Mouse (Mus musculus) kidney, embryonic 16.5 days (tissue): ENCODE data around the gene Becn1. TPM values are rescaled to one million over a fixed set of nuclear protein-coding genes. Genes with fewer than 3 reads are reported as not detected.
"Not testable (repeated sequence)": the region's sequence is repeated elsewhere in the genome, so short reads cannot be mapped to it uniquely, and the experiment has no call there.

Experiments used
- ATAC-seq: fragments of 200-750 bp; cut with Nextera tagmentation; 2 replicates; pipeline ENCODE4 v1.8.0; 2017; ENCODE audit warnings: moderate TSS enrichment; ENCODE audit not compliant: low FRiP score, low TSS enrichment
- H3K27ac ChIP-seq: fragments of 300-500 bp; sonication (generic); 2 replicates; pipeline ENCODE4 v1.5.1; 2014; ENCODE audit warnings: low read length
- H3K27me3 ChIP-seq: fragments of 300-500 bp; sonication (generic); 2 replicates; pipeline ENCODE4 v1.6.1; 2014; ENCODE audit warnings: low read length, control low read depth, mixed read lengths; ENCODE audit not compliant: insufficient read depth
- H3K36me3 ChIP-seq: fragments of 300-500 bp; sonication (generic); 2 replicates; pipeline ENCODE4 v1.6.1; 2014; ENCODE audit warnings: low read length, control low read depth, mixed read lengths; ENCODE audit not compliant: insufficient read depth
- H3K4me1 ChIP-seq: fragments of 300-500 bp; sonication (generic); 2 replicates; pipeline ENCODE4 v1.6.1; 2014; ENCODE audit warnings: low read length, control low read depth, mixed read lengths; ENCODE audit not compliant: insufficient read depth
- H3K4me2 ChIP-seq: fragments of 300-500 bp; sonication (generic); replicated peaks from 2 replicates; pipeline ENCODE4 v1.6.1; 2014; ENCODE audit warnings: low read depth, low read length
- H3K4me3 ChIP-seq: fragments of 300-500 bp; sonication (generic); 2 replicates; pipeline ENCODE4 v1.5.1; 2014; ENCODE audit warnings: mild to moderate bottlenecking, low read length
- H3K9ac ChIP-seq: fragments of 300-500 bp; sonication (generic); replicated peaks from 2 replicates; pipeline ENCODE4 v1.6.1; 2014; ENCODE audit warnings: low read length
- H3K9me3 ChIP-seq: fragments of 300-500 bp; sonication (generic); 2 replicates; pipeline ENCODE4 v1.6.1; 2016; ENCODE audit warnings: low read length, control low read depth
- WGBS: fragments of 180-500 bp; shearing (Covaris S2); extraction: QIAGEN DNeasy Blood & Tissue Kit; methylation state at CpG from one replicate; pipeline ENCODE4 v1.1.7; 2014; 5-methylcytosine and 5-hydroxymethylcytosine counted together
- polyA plus RNA-seq: library from polyadenylated mRNA; unstranded; fragments of >200 nt; fragmentation: Nextera tagmentation; extraction: Ambion mirVana; gene quantifications from 2 replicates; pipeline ENCODE4 v1.2.1, GENCODE M21; 2015

Gene Becn1
- polyA plus RNA-seq, 1 experiment from 2014 or later, result 188 TPM

- Histone ChIP-seq H3K27ac (no peak overlapping the region), H3K4me2 (no peak overlapping the region), H3K4me3 (no peak overlapping the region), H3K9me3 (no peaks in the 10 kb centered on the region), H3K4me1 (peaks cover 17% of the 10 kb centered on the region), H3K9ac (no peak overlapping the region), H3K36me3 (no peaks in the 10 kb centered on the region), H3K27me3 (no peaks in the 10 kb centered on the region)
- WGBS, result 49% methylated on average over 10 of the region's 10 CpGs
- no peak for ATAC-seq
These were observed 31.9 kb upstream of the Becn1 start for GRCm38 (mm10) chr11:101334023-101334422.

- Histone ChIP-seq H3K36me3 (no peaks in the 10 kb centered on the region), H3K4me2 (no peak overlapping the region), H3K27me3 (no peaks in the 10 kb centered on the region), H3K27ac (no peak overlapping the region), H3K4me3 (no peak overlapping the region), H3K9me3 (no peaks in the 10 kb centered on the region), H3K9ac (no peak overlapping the region), H3K4me1 (peaks cover 7% of the 10 kb centered on the region)
- no peak for ATAC-seq
- WGBS, result 68% methylated on average over 3 of the region's 3 CpGs
These were observed 30.5 kb upstream of the Becn1 start for GRCm38 (mm10) chr11:101332537-101332936.

- not testable (repeated sequence) for H3K4me2 ChIP-seq, H3K9me3 ChIP-seq, H3K36me3 ChIP-seq, H3K27ac ChIP-seq, ATAC-seq, H3K9ac ChIP-seq, H3K4me1 ChIP-seq, H3K27me3 ChIP-seq, H3K4me3 ChIP-seq
- WGBS, result 80% methylated on average over 6 of the region's 6 CpGs
These were observed 28.9 kb upstream of the Becn1 start for GRCm38 (mm10) chr11:101330961-101331360.

GRCm38 (mm10) chr11:101330371-101330924, 28.4 kb upstream of the Becn1 start, which contains the start of gene Aoc3:
Gene Aoc3, plus strand, starts transcription at chr11:101330605.
- no peak for ATAC-seq
- Histone ChIP-seq H3K4me3 (no peak within 1 kb of the TSS), H3K27me3 (no peaks in the 10 kb centered on the region), H3K27ac (peak within 1 kb of the TSS; percentile 8; the same call in 1 of the 2 replicates), H3K9me3 (no peaks in the 10 kb centered on the region), H3K9ac (no peak within 1 kb of the TSS), H3K4me1 (peaks cover 4% of the 10 kb centered on the region; the same call in 1 of the 2 replicates), H3K4me2 (0 out of 2 replicates have a peak within 1 kb of the TSS, but pooled peaks have one; percentile 1), H3K36me3 (peaks cover 3% of the 10 kb centered on the region)
- 66% methylated on average over 7 of the region's 7 CpGs for WGBS

- no peak overlapping the region for H3K9ac ChIP-seq
- no peak overlapping the region for H3K4me2 ChIP-seq
- H3K4me3 ChIP-seq, result no peak overlapping the region
- no peaks in the 10 kb centered on the region for H3K9me3 ChIP-seq
- no peaks in the 10 kb centered on the region for H3K4me1 ChIP-seq
- H3K36me3 ChIP-seq, result peaks cover 8% of the 10 kb centered on the region
- ATAC-seq, result no peak
- 87% methylated on average over 6 of the region's 6 CpGs for WGBS
- no peak overlapping the region for H3K27ac ChIP-seq
- no peaks in the 10 kb centered on the region for H3K27me3 ChIP-seq
These were observed 27.0 kb upstream of the Becn1 start for GRCm38 (mm10) chr11:101328941-101329635.

GRCm38 (mm10) chr11:101327311-101327710, 25.2 kb upstream of the Becn1 start:
- Histone ChIP-seq H3K4me1 (no peaks in the 10 kb centered on the region), H3K9me3 (no peaks in the 10 kb centered on the region), H3K36me3 (peaks cover 18% of the 10 kb centered on the region), H3K9ac (no peak overlapping the region), H3K27ac (no peak overlapping the region), H3K4me2 (no peak overlapping the region), H3K27me3 (no peaks in the 10 kb centered on the region), H3K4me3 (no peak overlapping the region)
- ATAC-seq, result no peak
- 33% methylated on average over 3 of the region's 3 CpGs for WGBS

GRCm38 (mm10) chr11:101326147-101326546, 24.1 kb upstream of the Becn1 start:
- H3K4me2 ChIP-seq, result no peak overlapping the region
- H3K4me3 ChIP-seq, result no peak overlapping the region
- no peak overlapping the region for H3K9ac ChIP-seq
- H3K9me3 ChIP-seq, result no peaks in the 10 kb centered on the region
- H3K36me3 ChIP-seq, result peaks cover 29% of the 10 kb centered on the region
- WGBS, result 90% methylated on average over 11 of the region's 11 CpGs
- no peaks in the 10 kb centered on the region for H3K27me3 ChIP-seq
- no peaks in the 10 kb centered on the region for H3K4me1 ChIP-seq
- no peak overlapping the region for H3K27ac ChIP-seq
- ATAC-seq, result no peak

- not testable (repeated sequence) for H3K27me3 ChIP-seq, H3K4me1 ChIP-seq, ATAC-seq, H3K4me2 ChIP-seq, H3K4me3 ChIP-seq, H3K9me3 ChIP-seq, H3K9ac ChIP-seq, H3K27ac ChIP-seq
- H3K36me3 ChIP-seq, result peaks cover 38% of the 10 kb centered on the region
- 93% methylated on average over 11 of the region's 11 CpGs for WGBS
These were observed 23.1 kb upstream of the Becn1 start for GRCm38 (mm10) chr11:101325201-101325600.

GRCm38 (mm10) chr11:101324763-101325162, 22.7 kb upstream of the Becn1 start, which contains the start of gene Aoc2:
Gene Aoc2, plus strand, starts transcription at chr11:101325063.
- H3K9me3 ChIP-seq, result no peaks in the 10 kb centered on the region
- no peak within 1 kb of the TSS for H3K9ac ChIP-seq
- no peaks in the 10 kb centered on the region for H3K27me3 ChIP-seq
- peaks cover 43% of the 10 kb centered on the region for H3K36me3 ChIP-seq
- no peaks in the 10 kb centered on the region for H3K4me1 ChIP-seq
- ATAC-seq, result no peak
- no peak within 1 kb of the TSS for H3K4me3 ChIP-seq
- no peak within 1 kb of the TSS for H3K27ac ChIP-seq
- no peak within 1 kb of the TSS for H3K4me2 ChIP-seq
- 84% methylated on average over 5 of the region's 5 CpGs for WGBS

- 0 out of 2 replicates have a peak, but pooled peaks have one; percentile 50 for ATAC-seq
- Histone ChIP-seq H3K27ac (no peak overlapping the region), H3K4me2 (no peak overlapping the region), H3K4me3 (no peak overlapping the region), H3K27me3 (no peaks in the 10 kb centered on the region), H3K9me3 (no peaks in the 10 kb centered on the region), H3K4me1 (no peaks in the 10 kb centered on the region), H3K36me3 (peaks cover 53% of the 10 kb centered on the region), H3K9ac (no peak overlapping the region)
- WGBS, result 15% methylated on average over 4 of the region's 4 CpGs
These were observed 21.5 kb upstream of the Becn1 start for GRCm38 (mm10) chr11:101323609-101324008.
